Mouse (Mus musculus) cerebellum, adult 2 months (tissue): ENCODE measurements around the gene Fam78a. TPM values are rescaled to one million over a fixed set of nuclear protein-coding genes. Genes with fewer than 3 reads are reported as not detected.
"Not testable (repeated sequence)": the region's sequence is repeated elsewhere in the genome, so short reads cannot be mapped to it uniquely, and the experiment has no call there.

Source experiments
- DNase-seq, 2 experiments: peaks; one replicate each; pipeline ENCODE4 v3.0.0; 2021
- H3K27ac ChIP-seq: fragments of 200-500 bp; 2 replicates; pipeline ENCODE4 v1.5.1; 2012; ENCODE audit warnings: low read length, control low read depth, inconsistent platforms; ENCODE audit not compliant: insufficient read depth
- H3K27me3 ChIP-seq: fragments of 200-500 bp; 2 replicates; pipeline ENCODE4 v1.6.1; 2012; ENCODE audit warnings: inconsistent platforms, mild to moderate bottlenecking, low read length, moderate library complexity; ENCODE audit not compliant: control insufficient read depth, insufficient read depth
- H3K4me1 ChIP-seq: fragments of 200-500 bp; 2 replicates; pipeline ENCODE4 v1.6.1; 2011; ENCODE audit warnings: low read length; ENCODE audit not compliant: control insufficient read depth, insufficient read depth
- H3K4me3 ChIP-seq: fragments of 200-500 bp; replicated peaks from 2 replicates; pipeline ENCODE3; 2011; ENCODE audit warnings: mild to moderate bottlenecking, low read depth, low read length, control low read depth; ENCODE audit not compliant: insufficient read depth
- CTCF ChIP-seq: fragments of 200-500 bp; IDR thresholded peaks from 2 replicates; pipeline ENCODE4 v1.5.1; 2011; ENCODE audit warnings: low read depth, mild to moderate bottlenecking, control low read depth, low read length, moderate library complexity, borderline replicate concordance; ENCODE audit not compliant: insufficient read depth
- POLR2A ChIP-seq: fragments of 200-500 bp; IDR thresholded peaks from 2 replicates; pipeline ENCODE4 v1.6.1; 2011; ENCODE audit warnings: low read length, control low read depth, borderline replicate concordance; ENCODE audit not compliant: insufficient read depth
- WGBS: fragments of 180-500 bp; shearing (Covaris S2); methylation state at CpG from one replicate; pipeline ENCODE4 v1.1.7; 2018; 5-methylcytosine and 5-hydroxymethylcytosine counted together
- polyA plus RNA-seq: library from polyadenylated mRNA; depleted of rRNA; stranded (reverse); fragments of >200 nt; gene quantifications from 2 replicates; pipeline ENCODE4 v1.2.3, GENCODE M21; 2012

The Fam78a gene
- polyA plus RNA-seq, 1 experiment: 4.2 TPM

- DNase-seq: no peak
- Histone ChIP-seq H3K27ac (no peak overlapping the region), H3K4me3 (no peak overlapping the region), H3K27me3 (no peaks in the 10 kb centered on the region), H3K4me1 (no peaks in the 10 kb centered on the region; the same call in 1 of the 2 replicates)
- 67% methylated on average over 7 of the region's 7 CpGs for WGBS
- no peak for TF ChIP-seq CTCF
- no peak for TF ChIP-seq POLR2A
Observed at GRCm38 (mm10) chr2:32055357-32055965, 29.2 kb downstream of the Fam78a start.

- no peak overlapping the region for H3K27ac ChIP-seq
- H3K4me1 ChIP-seq: peaks cover under 1% of the 10 kb centered on the region; the same call in 1 of the 2 replicates
- DNase-seq: no peak
- TF ChIP-seq CTCF: no peak
- no peak for TF ChIP-seq POLR2A
- H3K27me3 ChIP-seq: no peaks in the 10 kb centered on the region
- WGBS: 90% methylated on average over 7 of the region's 7 CpGs
- H3K4me3 ChIP-seq: no peak overlapping the region
Observed at GRCm38 (mm10) chr2:32052418-32052817, 32.2 kb downstream of the Fam78a start.

GRCm38 (mm10) chr2:32051791-32052190 lies 32.9 kb downstream of the Fam78a start:
- no peak for DNase-seq
- 81% methylated on average over 8 of the region's 8 CpGs for WGBS
- no peak for TF ChIP-seq CTCF
- TF ChIP-seq POLR2A: no peak

GRCm38 (mm10) chr2:32047323-32047722 lies 37.3 kb downstream of the Fam78a start:
- no peak overlapping the region for H3K4me3 ChIP-seq
- no peak for DNase-seq
- no peaks in the 10 kb centered on the region for H3K27me3 ChIP-seq
- H3K27ac ChIP-seq: no peak overlapping the region
- H3K4me1 ChIP-seq: peaks cover 12% of the 10 kb centered on the region
- WGBS: 16% methylated on average over 10 of the region's 10 CpGs
- TF ChIP-seq POLR2A (no peak), CTCF (no peak)

More at GRCm38 (mm10) chr2:32051791-32052190, 32.9 kb downstream of the Fam78a start:
- Histone ChIP-seq H3K4me3 (no peak overlapping the region), H3K27me3 (no peaks in the 10 kb centered on the region), H3K27ac (no peak overlapping the region), H3K4me1 (peaks cover 7% of the 10 kb centered on the region)

GRCm38 (mm10) chr2:32046009-32046408 lies 38.6 kb downstream of the Fam78a start:
- WGBS: 43% methylated on average over 10 of the region's 10 CpGs
- no peaks in the 10 kb centered on the region for H3K27me3 ChIP-seq
- peak; percentile 34 to 37 for DNase-seq
- peaks cover 12% of the 10 kb centered on the region for H3K4me1 ChIP-seq
- H3K4me3 ChIP-seq: no peak overlapping the region
- no peak overlapping the region for H3K27ac ChIP-seq
- TF ChIP-seq POLR2A (no peak), CTCF (no peak)

GRCm38 (mm10) chr2:32045375-32045774 lies 39.3 kb downstream of the Fam78a start:
- Histone ChIP-seq H3K4me3 (no peak overlapping the region), H3K4me1 (peaks cover 12% of the 10 kb centered on the region), H3K27me3 (no peaks in the 10 kb centered on the region), H3K27ac (no peak overlapping the region)
- no peak for TF ChIP-seq POLR2A
- no peak for TF ChIP-seq CTCF
- 58% methylated on average over 6 of the region's 6 CpGs for WGBS
- no peak for DNase-seq

GRCm38 (mm10) chr2:32043836-32044235 lies 40.8 kb downstream of the Fam78a start:
- no peak for DNase-seq
- no peak overlapping the region for H3K4me3 ChIP-seq
- peaks cover 15% of the 10 kb centered on the region for H3K4me1 ChIP-seq
- H3K27ac ChIP-seq: no peak overlapping the region
- no peak for TF ChIP-seq CTCF
- TF ChIP-seq POLR2A: no peak
- 60% methylated on average over 5 of the region's 5 CpGs for WGBS
- H3K27me3 ChIP-seq: no peaks in the 10 kb centered on the region

- 30% methylated on average over 2 of the region's 2 CpGs for WGBS
- no peak overlapping the region for H3K27ac ChIP-seq
- TF ChIP-seq POLR2A (no peak), CTCF (no peak)
- H3K4me1 ChIP-seq: peaks cover 12% of the 10 kb centered on the region; the same call in 1 of the 2 replicates
- DNase-seq: no peak
- no peaks in the 10 kb centered on the region for H3K27me3 ChIP-seq
- no peak overlapping the region for H3K4me3 ChIP-seq
Observed at GRCm38 (mm10) chr2:32041087-32041486, 43.6 kb downstream of the Fam78a start.

- not testable (repeated sequence) for H3K4me1 ChIP-seq, DNase-seq, H3K27me3 ChIP-seq, H3K27ac ChIP-seq, H3K4me3 ChIP-seq
- 76% methylated on average over 9 of the region's 9 CpGs for WGBS
Observed at GRCm38 (mm10) chr2:32040646-32041045, 44.0 kb downstream of the Fam78a start.
